Mouse (Mus musculus) kidney, adult 2 months (tissue): ENCODE results near the gene Gfap.

Experiments
- CTCF ChIP-seq: fragments of 200-500 bp; conservative IDR thresholded peaks from 2 replicates; pipeline ENCODE4 v1.5.1; 2011; ENCODE audit warnings: low read depth, mild to moderate bottlenecking, control low read depth, low read length, moderate library complexity, mixed read lengths; ENCODE audit not compliant: insufficient read depth, insufficient read length
- POLR2A ChIP-seq: fragments of 200-500 bp; IDR thresholded peaks from one replicate; pipeline ENCODE4 v1.6.1; 2011; ENCODE audit warnings: low read depth, low read length, control low read depth

- TF ChIP-seq POLR2A (no peak), CTCF (no peak)
These were observed 30.0 kb upstream of the Gfap start for GRCm38 (mm10) chr11:102930672-102931071.
